Comparison of ENCODE assay signal across 8 mouse cellular contexts in the genomic region with DNA sequence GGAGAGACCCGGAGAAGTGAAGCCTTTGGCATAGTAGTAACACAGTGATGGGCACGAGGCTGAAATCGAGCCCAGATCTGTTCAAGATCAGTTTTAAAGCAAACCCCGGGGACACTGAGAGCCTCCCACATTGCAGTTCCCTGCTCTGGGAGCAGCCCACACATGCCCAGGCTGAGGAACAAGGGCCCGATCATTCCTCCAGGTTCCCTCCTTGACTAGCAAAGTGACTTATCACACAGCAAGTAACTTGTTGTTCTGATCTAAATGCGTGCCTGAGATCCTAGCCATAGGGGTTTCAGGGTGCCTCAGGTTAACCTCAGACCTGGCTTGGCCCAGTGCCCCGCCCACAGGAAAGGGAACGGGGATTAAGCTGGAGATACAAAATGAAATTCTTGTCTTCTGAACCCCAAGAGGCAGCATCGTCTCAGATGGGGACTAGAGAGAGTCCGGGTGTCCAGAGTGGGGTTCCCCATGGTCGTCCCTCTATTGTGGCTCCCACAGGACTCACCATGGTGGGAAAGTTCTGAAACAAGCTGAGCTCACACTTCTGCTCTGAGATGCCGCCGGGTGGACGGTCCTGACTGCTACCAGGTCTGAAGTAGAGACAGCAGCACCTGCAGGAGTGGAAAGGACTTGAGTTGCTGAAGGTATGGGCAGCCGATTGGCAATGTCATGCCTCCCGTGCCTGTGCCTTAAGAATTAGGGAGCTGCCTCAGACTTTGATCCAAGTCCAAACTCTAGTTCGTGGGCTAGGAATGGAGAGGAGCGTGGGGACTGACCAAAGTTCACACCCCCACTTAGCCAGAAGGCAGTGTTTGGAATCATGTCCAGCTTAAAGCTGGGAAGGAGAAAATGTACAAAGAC. TPM values are rescaled to one million over a fixed set of nuclear protein-coding genes. Genes with fewer than 3 reads are reported as not detected.
A peak's percentile ranks its signal among the peaks of the same experiment; 100 is the strongest.
DNase-seq lines count a peak whose midpoint lies in the region; ATAC-seq and TF ChIP-seq lines count a peak whose summit lies in the region.

No protein-coding gene starts in this region.

- no peak overlapping the region for H3K4me3 ChIP-seq in lung, embryonic 14.5 days (ENCODE audit: low read depth, low read length)
- peak overlapping the region; percentile 91 for H3K4me3 ChIP-seq in intestine, embryonic 16.5 days (ENCODE audit: low read length)
- H3K4me3 ChIP-seq in liver, postnatal 0 days (ENCODE audit: low read depth, low read length): peak overlapping the region; percentile 83

- TF ChIP-seq CTCF in lung, embryonic 14.5 days (IDR thresholded peaks at IDR 0.05; ENCODE audit: low read depth): no peak
- TF ChIP-seq CTCF in liver, postnatal 0 days (IDR thresholded peaks at IDR 0.05; ENCODE audit: low read depth): no peak

- no peak for DNase-seq in lung, embryonic 14.5 days
- DNase-seq in lung, postnatal 36 days: no peak
- DNase-seq in cerebellum, postnatal 10 days: peak; percentile 33 to 36
- DNase-seq in liver, postnatal 0 days: peak; percentile 48
- DNase-seq in embryo, embryonic 9.5 days (ENCODE audit: extremely low spot score): no peak
- no peak for DNase-seq in embryo, embryonic 10 days (ENCODE audit: low spot score)

- no peaks in the 10 kb centered on the region for H3K9me3 ChIP-seq in lung, embryonic 14.5 days (ENCODE audit: low read depth, low read length)
- H3K9me3 ChIP-seq in intestine, embryonic 16.5 days (ENCODE audit: control insufficient read depth, low read length): no peaks in the 10 kb centered on the region
- H3K9me3 ChIP-seq in liver, postnatal 0 days (ENCODE audit: low read length): no peaks in the 10 kb centered on the region

- H3K4me2 ChIP-seq in lung, embryonic 14.5 days: 0 out of 2 replicates have a peak overlapping the region, but pooled peaks have one; percentile 71
- H3K4me2 ChIP-seq in intestine, embryonic 16.5 days (ENCODE audit: low read depth, low read length): peak overlapping the region; percentile 61
- H3K4me2 ChIP-seq in liver, postnatal 0 days (ENCODE audit: low read depth, low read length): peak overlapping the region; percentile 85

- H3K4me1 ChIP-seq in lung, embryonic 14.5 days (ENCODE audit: insufficient read depth): peaks cover 9% of the 10 kb centered on the region; the same call in 1 of the 2 replicates
- H3K4me1 ChIP-seq in intestine, embryonic 16.5 days (ENCODE audit: control insufficient read depth, insufficient read depth, low read length): peaks cover 17% of the 10 kb centered on the region
- H3K4me1 ChIP-seq in liver, postnatal 0 days (ENCODE audit: insufficient read depth): peaks cover 39% of the 10 kb centered on the region

- peaks cover 27% of the 10 kb centered on the region for H3K36me3 ChIP-seq in lung, embryonic 14.5 days (ENCODE audit: insufficient read depth)
- H3K36me3 ChIP-seq in intestine, embryonic 16.5 days (ENCODE audit: control insufficient read depth, insufficient read depth, low read length): peaks cover 10% of the 10 kb centered on the region; the same call in 1 of the 2 replicates
- peaks cover 29% of the 10 kb centered on the region for H3K36me3 ChIP-seq in liver, postnatal 0 days (replicated peaks; ENCODE audit: insufficient read depth, low read length)

- H3K27ac ChIP-seq in lung, embryonic 14.5 days (ENCODE audit: low read depth): no peak overlapping the region
- H3K27ac ChIP-seq in intestine, embryonic 16.5 days (ENCODE audit: low read length): peak overlapping the region; percentile 94
- peak overlapping the region; percentile 94 for H3K27ac ChIP-seq in liver, postnatal 0 days (ENCODE audit: low read depth)

- 80% methylated on average over 18 of the region's 18 CpGs for WGBS in lung, embryonic 14.5 days
- 74% methylated on average over 18 of the region's 18 CpGs for WGBS in intestine, embryonic 16.5 days
- 66% methylated on average over 18 of the region's 18 CpGs for WGBS in liver, postnatal 0 days (ENCODE audit: insufficient replicate concordance)

- H3K27me3 ChIP-seq in lung, embryonic 14.5 days (ENCODE audit: insufficient read depth, low read length): no peaks in the 10 kb centered on the region
- H3K27me3 ChIP-seq in intestine, embryonic 16.5 days (replicated peaks; ENCODE audit: control insufficient read depth, insufficient read depth, low read length): no peaks in the 10 kb centered on the region
- H3K27me3 ChIP-seq in liver, postnatal 0 days (ENCODE audit: insufficient read depth, low read length): no peaks in the 10 kb centered on the region

- H3K9ac ChIP-seq in lung, embryonic 14.5 days: peak overlapping the region; percentile 70
- H3K9ac ChIP-seq in intestine, embryonic 16.5 days (ENCODE audit: low read depth, low read length): peak overlapping the region; percentile 97
- H3K9ac ChIP-seq in liver, postnatal 0 days (replicated peaks): peak overlapping the region; percentile 91

- ATAC-seq in lung, embryonic 14.5 days (ENCODE audit: insufficient read depth): no peak
- peak; percentile 18 for ATAC-seq in intestine, embryonic 16.5 days
- ATAC-seq in liver, postnatal 0 days: peak; percentile 6; the same call in 1 of the 2 replicates
- ATAC-seq in monocyte, adult 5-6 weeks (replicated peaks; ENCODE audit: insufficient number of reproducible peaks, low FRiP score, low TSS enrichment, poor library complexity, severe bottlenecking): no peak

- TF ChIP-seq EP300 in liver, postnatal 0 days (IDR thresholded peaks at IDR 0.05; ENCODE audit: low read depth): no peak

RNA-seq across cellular contexts. Expression of a gene that starts 1.2 kb away (rescaled TPM):
- polyA plus RNA-seq in lung, embryonic 14.5 days (2014; fragmentation: Nextera tagmentation; extraction: Ambion mirVana): 373 and 396 TPM in 2 replicates
- polyA plus RNA-seq in intestine, embryonic 16.5 days (2015; fragmentation: Nextera tagmentation; extraction: Ambion mirVana): 268 and 271 TPM in 2 replicates
- 68.7 and 81.3 TPM in 2 replicates for polyA plus RNA-seq in liver, postnatal 0 days (2015; fragmentation: Nextera tagmentation; extraction: Ambion mirVana)
- total RNA-seq in monocyte, adult 5-6 weeks (2017): 228 to 236 TPM (median 231 TPM) in 3 replicates

RNA-seq across cellular contexts. Expression of a gene that starts 1.6 kb away (rescaled TPM):
- polyA plus RNA-seq in lung, embryonic 14.5 days (2014; fragmentation: Nextera tagmentation; extraction: Ambion mirVana): 19.2 and 19.4 TPM in 2 replicates
- polyA plus RNA-seq in intestine, embryonic 16.5 days (2015; fragmentation: Nextera tagmentation; extraction: Ambion mirVana): 70.8 and 81.3 TPM in 2 replicates
- 82.1 and 133 TPM in 2 replicates for polyA plus RNA-seq in liver, postnatal 0 days (2015; fragmentation: Nextera tagmentation; extraction: Ambion mirVana)
- 2.1 to 4.3 TPM (median 2.8 TPM) in 3 replicates for total RNA-seq in monocyte, adult 5-6 weeks (2017)

RNA-seq across cellular contexts. Expression of a gene that starts 26.7 kb away (rescaled TPM):
- 42.2 and 44.8 TPM in 2 replicates for polyA plus RNA-seq in lung, embryonic 14.5 days (2014; fragmentation: Nextera tagmentation; extraction: Ambion mirVana)
- 23.9 and 27.5 TPM in 2 replicates for polyA plus RNA-seq in intestine, embryonic 16.5 days (2015; fragmentation: Nextera tagmentation; extraction: Ambion mirVana)
- 8.2 and 8.4 TPM in 2 replicates for polyA plus RNA-seq in liver, postnatal 0 days (2015; fragmentation: Nextera tagmentation; extraction: Ambion mirVana)
- total RNA-seq in monocyte, adult 5-6 weeks (2017): 0.48 to 7.5 TPM (median 5.7 TPM) in 3 replicates

RNA-seq across cellular contexts. Expression of a gene that starts 26.9 kb away (rescaled TPM):
- 18.0 and 19.2 TPM in 2 replicates for polyA plus RNA-seq in lung, embryonic 14.5 days (2014; fragmentation: Nextera tagmentation; extraction: Ambion mirVana)
- 22.5 and 23.0 TPM in 2 replicates for polyA plus RNA-seq in intestine, embryonic 16.5 days (2015; fragmentation: Nextera tagmentation; extraction: Ambion mirVana)
- polyA plus RNA-seq in liver, postnatal 0 days (2015; fragmentation: Nextera tagmentation; extraction: Ambion mirVana): 18.5 and 19.0 TPM in 2 replicates
- 18.9 to 42.4 TPM (median 29.1 TPM) in 3 replicates for total RNA-seq in monocyte, adult 5-6 weeks (2017)

RNA-seq across cellular contexts. Expression of a gene that starts 30.1 kb away (rescaled TPM):
- polyA plus RNA-seq in lung, embryonic 14.5 days (2014; fragmentation: Nextera tagmentation; extraction: Ambion mirVana): 0.65 and 1.3 TPM in 2 replicates
- 4.8 and 5.5 TPM in 2 replicates for polyA plus RNA-seq in intestine, embryonic 16.5 days (2015; fragmentation: Nextera tagmentation; extraction: Ambion mirVana)
- polyA plus RNA-seq in liver, postnatal 0 days (2015; fragmentation: Nextera tagmentation; extraction: Ambion mirVana): 18.2 and 19.9 TPM in 2 replicates
- not detected in 3 replicates for total RNA-seq in monocyte, adult 5-6 weeks (2017)

Comparison
In these comparisons a context has a peak if more than half of its experiments do, and no peak if none do; other contexts are left out.
1. ATAC-seq: peak in intestine, embryonic 16.5 days (single experiment) and liver, postnatal 0 days (single experiment); none in lung, embryonic 14.5 days (single experiment) and monocyte, adult 5-6 weeks (single experiment).
2. DNase-seq: peak in cerebellum, postnatal 10 days (2 of 2) and liver, postnatal 0 days (single experiment); none in lung, embryonic 14.5 days (single experiment), lung, postnatal 36 days (single experiment), embryo, embryonic 9.5 days (single experiment) and embryo, embryonic 10 days (single experiment).
3. Peak in every context shown above with its lines, with median percentiles within 50 percentile points of each other: H3K4me2 ChIP-seq and H3K9ac ChIP-seq.